Mouse (Mus musculus): ENCODE data around the gene Ceacam18. TPM values are rescaled to one million over a fixed set of nuclear protein-coding genes. Genes with fewer than 3 reads are reported as not detected.

The Ceacam18 gene
- not detected for total RNA-seq (2021)

DNA sequence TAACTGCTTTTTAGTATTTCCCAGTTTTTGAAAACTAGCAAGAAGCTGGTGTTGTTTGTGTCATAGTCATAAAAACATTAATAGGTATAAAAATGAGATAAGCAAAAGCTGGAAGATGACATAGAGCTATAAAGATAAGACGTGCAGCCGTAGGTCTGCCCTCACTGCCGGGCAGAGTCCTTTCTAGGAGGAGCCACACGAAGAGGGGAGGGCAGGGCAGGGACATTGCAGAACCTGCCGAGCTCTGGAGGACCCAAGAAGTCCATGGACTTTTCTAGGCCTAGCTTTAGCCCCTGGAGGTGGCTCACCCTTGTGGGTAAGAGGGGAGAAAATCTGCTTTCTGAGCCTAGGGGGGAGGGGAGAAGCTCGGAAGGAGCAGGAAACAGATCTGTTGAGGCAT, at the start of gene Ceacam18:
TSS of gene Ceacam18 (plus strand) at position 208 of the 400 bp plus-strand sequence.
- intact Hi-C loops (cut with DNase I): no loop called here
- DNase-seq: no peak

DNA sequence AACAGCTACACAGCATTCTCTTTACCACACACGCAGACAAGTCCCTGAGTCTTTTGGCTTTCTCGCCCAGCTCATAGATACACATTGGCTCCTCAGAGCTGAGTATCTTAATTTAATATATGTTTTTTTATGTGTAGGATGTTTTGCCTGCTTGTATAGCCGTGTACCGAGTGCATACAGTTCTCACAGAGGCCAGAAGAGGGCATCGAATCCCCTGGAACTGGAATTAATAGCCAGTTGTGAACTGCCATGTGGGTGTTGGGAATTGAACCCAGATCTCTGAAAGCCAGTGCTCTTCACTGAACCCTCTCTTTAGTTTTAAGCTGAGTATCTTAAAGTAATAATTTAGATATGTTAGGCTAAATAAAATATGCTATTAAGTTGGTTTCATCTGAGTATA, 49.7 kb upstream of the Ceacam18 start:
- intact Hi-C loops (cut with DNase I): loop anchor here (5.0 kb wide), 2 partner anchors 122 to 892 kb away; partner anchors contain the start of genes Vsig10l and Zfp975
- no peak for DNase-seq

DNA sequence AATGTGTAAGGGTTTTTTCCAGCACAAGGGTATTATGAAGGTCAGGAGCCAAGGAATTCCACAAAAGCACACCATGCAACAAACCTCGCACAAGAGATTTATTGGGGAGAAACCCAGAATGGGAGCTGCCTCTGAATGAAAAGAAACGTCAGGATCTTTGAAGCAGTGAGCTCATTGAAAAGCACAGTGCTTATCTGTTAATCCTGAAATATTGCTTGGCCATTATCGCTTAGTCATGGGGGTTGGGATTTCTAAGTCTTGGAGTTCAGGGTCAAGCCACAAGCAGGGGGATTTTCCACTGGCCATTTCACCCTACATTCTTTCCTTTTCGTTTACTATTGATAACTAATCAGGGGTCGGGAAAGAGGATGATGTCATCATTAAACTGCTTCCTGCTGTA, 32.6 kb upstream of the Ceacam18 start:
- DNase-seq: no peak

DNA sequence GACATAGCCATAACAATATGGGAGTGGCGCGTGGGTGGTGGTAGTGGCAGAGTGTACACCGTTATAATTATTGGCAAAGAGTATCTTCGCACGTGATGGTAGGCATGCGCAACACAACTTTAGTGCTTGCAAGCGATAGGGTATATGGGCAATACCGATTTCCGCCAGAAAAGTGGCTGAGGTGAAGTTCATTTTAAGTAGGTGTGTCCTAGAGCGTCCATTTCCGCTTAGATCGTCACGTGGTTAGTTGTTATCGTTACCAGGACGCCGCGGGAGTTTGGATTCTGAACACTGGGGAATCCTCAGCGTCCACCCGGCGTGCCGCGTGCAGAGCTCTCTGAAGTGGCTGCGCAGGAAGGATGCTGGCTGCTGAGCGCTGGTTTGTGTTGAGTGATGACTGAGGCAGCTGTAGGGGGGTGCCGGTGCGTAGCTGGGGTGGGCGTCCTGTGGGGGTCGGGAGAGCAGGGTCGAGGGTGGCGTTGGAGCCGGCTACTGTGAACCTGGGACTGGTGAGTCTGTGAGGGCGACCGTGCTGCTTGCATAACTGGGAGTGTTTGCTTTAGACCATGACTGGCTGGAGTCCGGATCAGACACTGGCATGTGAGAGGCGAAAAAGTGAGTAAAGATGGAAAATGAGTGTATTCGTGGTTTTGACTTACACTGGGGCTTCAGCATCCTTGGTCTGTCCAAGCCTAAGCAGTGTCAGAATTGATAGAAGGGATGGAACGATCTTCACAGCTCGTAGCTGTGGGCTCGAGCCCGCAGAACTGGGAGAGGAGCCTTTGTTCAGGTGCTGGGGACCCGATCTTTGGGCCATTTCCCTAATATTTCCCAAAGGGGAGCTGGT, 27.4 kb upstream of the Ceacam18 start, which contains the start of gene Zfp819:
TSS of gene Zfp819 (plus strand) at position 274 of the 847 bp plus-strand sequence.
- peak; percentile 50 to 63 for DNase-seq
- intact Hi-C loops (cut with DNase I): no loop called here

More for the DNA sequence above, 32.6 kb upstream of the Ceacam18 start:
- intact Hi-C loops (cut with DNase I): no loop called here

DNA sequence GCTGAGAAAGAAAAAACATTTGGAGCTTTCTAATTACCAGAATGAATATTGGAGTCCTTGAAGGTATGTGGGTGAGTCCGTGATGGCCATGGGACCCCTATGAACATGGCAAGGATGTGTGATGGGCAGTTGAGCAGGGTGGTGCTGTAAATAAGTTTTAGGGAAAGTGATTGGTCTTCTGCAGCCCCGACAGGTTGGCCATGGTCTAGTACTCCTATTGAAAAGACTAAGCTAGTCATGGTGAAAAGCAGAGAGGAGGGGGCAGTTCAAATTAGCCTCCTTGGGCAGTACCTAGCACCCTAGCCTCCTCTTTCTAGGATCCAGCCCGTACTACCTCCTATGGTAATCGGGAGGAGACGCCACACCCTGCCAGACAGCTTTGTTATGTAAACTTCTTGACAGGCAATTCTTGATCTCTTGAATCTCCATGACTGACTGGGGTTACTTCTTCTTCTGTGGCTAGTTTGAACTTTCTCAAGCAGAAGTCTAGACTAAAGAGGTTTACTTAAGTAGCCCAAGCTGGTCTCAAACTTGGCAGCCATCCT, 26.7 kb upstream of the Ceacam18 start:
- DNase-seq: no peak
- intact Hi-C loops (cut with DNase I): no loop called here

DNA sequence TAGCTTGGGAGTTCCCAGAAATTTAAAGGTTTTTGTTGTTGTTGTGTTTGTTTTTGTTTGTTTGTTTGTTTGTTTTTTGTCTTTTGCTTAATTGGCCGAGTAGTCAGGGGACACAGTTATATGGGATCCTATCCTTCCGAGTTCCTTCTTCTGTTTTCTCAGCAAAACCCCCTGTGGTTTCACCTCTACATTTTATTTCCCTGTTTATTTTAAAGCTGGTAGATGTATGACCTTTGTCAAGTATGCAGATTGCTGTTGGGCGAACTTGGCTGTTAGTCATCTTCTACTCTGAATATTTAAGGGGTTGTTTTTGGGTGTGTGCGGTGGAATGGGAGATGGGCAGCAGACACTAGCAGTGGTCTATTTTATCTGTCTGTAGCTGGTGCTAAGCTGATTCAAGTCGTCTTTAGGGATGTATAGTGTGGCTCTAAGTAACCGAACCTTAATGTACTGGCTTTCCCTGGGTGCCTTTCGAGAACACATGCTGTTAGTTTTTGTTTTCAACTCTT, 26.1 kb upstream of the Ceacam18 start:
- intact Hi-C loops (cut with DNase I): no loop called here
- no peak for DNase-seq

DNA sequence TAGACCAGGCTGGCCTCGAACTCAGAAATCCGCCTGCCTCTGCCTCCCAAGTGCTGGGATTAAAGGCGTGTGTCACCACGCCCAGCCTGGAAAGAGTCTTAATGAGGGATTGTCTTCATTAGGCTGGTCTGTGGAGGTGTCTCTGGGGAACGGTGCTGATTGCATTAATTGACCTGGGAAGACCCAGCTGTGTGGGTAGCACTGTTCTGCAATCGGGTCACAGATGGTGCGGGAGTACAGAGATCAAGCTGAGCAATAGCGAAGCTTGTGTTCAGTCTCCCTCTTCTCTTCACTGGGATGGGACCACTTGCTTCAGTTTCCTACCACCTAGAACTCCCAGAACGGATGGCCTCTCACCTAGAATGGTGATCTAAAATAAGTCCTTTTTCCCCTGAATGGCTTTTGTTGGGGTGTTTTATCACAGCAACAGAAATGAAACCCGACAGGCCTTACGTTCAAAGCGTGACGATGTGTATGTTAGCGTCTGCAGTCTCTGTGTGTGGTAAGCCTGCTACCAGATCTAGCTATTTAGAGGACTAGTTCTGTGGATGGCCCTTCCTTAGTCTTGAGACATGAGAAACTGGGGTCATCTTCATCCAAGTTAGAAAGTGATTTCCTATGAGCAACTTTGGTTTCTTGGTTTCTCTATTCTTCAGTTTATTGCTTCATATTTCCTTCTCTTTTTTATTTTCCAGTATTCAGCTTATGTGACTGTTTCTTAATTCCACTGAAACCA, 20.5 kb upstream of the Ceacam18 start:
- DNase-seq: no peak
- intact Hi-C loops (cut with DNase I): no loop called here

DNA sequence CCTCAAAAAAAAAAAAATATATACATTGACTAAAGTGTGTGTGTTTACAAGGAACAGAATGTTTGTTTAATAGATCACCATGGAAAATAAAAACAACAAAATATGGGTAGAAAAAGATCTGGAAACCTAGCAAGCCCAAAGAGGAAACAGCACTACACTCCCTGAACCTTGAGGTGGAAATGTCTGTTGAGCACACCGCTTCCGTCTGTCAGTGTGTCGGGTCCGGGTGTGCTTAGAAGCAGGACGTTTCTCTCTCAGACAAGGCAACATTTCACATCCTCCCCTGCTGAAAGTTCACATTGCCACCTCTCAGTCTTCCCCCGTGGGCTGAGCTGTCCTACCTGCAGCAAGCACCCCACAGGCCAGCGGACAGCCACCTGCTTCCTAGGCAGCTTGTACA, 11.6 kb upstream of the Ceacam18 start:
- DNase-seq: no peak
- intact Hi-C loops (cut with DNase I): no loop called here

DNA sequence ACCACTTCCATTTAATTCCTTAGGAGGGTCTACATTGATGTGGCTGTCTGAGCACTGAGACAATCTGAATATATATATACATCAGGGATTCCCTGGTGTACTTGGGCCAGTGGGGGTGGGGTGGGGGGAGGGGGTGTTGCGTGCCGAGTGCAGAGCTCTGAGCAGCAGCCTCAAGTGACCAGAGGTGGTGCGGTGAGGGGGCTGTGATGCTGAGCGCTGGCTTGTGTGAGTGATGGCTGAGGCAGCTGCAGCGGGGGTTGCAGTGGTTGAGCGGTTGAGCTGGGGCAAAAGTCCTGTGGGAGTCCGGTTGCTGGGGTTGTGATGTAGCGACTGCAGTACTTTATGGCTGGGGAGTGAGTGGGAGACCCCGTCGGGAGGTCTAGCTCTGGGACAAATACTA, 10.7 kb upstream of the Ceacam18 start:
- DNase-seq: no peak
- intact Hi-C loops (cut with DNase I): no loop called here

DNA sequence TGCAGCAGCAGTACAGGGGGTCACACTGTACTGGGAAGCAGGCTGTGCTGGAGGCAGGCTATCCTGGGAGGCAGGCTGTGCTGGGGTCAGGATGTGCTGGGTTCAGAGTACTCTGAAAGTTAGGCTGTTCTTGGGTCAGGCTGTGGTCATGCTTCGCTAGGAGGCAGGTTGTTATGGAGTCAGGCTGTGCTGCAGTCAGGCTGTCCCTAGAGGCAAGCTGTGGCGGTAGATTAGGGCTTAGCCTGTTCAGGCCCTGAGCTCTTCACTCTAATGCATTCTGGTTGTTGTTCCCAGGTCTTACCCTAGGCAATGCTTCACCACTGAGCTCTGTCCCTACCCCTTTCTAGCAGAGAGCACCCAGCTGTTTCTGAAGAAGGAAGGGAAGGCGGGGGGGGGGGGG, 9.4 kb upstream of the Ceacam18 start:
- intact Hi-C loops (cut with DNase I): no loop called here
- no peak for DNase-seq

DNA sequence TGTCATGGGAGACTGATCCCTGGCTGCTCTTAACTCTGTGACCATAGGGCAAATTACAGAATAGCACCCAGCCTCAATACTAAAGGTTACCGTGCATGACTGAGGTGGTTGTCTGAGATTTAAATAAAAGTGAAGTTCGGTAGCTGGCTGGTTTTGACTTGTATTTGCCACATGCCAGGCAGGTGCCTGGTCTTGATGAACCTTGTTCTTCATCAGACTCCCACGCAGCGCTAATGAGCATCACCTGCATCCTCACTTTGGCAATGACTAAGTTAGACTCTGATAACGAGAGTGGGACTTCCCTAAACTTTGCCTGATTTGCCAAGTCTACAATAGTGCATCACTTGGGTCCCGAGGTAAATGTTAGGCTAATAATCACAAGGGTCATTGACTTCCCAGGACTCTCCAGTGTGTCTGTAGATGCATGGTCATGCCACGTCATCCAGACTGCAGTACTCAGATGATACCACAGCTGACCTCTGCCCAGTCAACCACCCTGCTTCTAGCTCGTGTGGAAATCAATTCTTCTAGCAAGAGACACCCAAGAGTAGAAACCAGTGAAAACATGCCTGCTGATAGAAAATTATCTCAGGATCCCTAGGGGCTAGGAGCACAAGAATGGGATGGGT, 8.6 kb upstream of the Ceacam18 start:
- DNase-seq: no peak
- intact Hi-C loops (cut with DNase I): no loop called here

DNA sequence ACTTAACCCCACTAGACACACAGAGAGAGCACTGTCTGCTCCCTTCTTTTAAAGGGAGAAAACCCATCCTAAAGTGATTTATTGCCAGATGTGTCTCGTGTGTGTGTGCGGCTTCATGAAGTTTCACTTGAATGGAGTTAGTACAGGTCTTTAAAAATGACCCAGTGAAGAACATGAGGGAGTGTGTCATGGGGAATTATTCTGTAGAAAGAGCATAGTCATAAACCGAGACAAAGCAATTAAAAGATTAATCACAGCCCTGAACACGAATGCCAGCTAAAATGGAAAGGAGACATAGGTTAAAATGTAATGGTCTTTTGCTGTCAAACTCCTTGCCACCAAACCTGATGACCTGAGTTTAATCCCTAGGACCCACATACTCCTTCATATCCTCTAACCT, 567 bp upstream of the Ceacam18 start:
- DNase-seq: no peak
- intact Hi-C loops (cut with DNase I): no loop called here

DNA sequence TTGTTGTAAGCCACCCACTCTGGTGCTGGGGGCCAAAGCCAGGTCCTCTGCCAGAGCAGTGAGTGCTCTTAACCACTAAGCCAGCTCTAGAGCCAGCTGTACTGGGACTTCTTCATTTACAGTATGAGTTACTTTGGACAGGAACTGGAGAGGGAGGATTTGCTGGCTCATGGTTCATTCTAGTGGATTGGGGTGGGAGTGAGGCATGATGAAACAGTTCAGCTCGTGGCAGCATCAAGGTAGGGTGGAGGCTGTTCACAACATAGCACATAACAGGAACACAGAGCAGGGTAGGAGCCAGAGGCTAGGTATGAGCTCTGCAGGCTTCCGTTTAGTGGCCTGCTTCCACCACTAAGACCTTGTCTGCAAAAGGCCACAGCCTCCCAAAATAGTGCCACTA, 1.7 kb downstream of the Ceacam18 start:
- no peak for DNase-seq
- intact Hi-C loops (cut with DNase I): no loop called here

DNA sequence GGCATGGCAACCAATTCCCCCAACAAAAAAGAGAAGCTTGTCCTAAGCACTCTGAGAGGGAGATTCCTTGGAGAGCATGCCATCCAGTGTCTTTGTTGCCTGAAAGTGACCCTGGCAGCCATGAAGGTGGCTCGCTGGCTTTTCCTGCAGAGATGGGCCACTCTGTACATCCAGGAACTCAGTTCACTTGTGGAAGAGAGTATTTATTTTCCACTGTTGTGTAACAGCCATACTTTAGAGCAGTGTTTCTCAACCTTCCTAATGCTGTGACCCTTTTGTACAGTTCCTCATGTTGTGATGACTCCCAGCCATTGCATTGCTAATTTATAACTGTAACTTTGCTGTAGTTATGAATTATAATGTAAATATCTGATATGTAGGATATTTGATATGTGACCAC, 2.6 kb downstream of the Ceacam18 start:
- intact Hi-C loops (cut with DNase I): no loop called here

DNA sequence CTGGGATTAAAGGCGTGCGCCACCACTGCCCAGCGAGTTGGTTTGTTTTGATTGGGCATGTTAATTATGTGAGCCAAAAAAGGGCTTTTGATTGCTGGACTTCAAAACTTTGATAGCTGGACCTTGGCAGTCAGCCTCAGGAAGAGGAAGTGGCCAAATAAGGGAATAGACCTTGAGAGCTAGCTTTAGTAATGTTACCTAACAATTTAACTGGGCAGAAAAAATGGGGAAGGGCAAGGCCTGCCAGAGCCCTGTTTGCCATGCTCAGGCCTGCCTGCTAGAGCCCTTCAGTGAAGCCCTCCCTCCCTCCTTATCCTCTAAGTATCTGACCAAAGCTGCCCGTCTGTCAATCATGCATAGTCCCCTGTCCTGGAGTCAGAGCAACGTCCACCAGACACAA, 8.1 kb downstream of the Ceacam18 start:
- intact Hi-C loops (cut with DNase I): no loop called here
- peak in 1 of 2 experiments; percentile 1 for DNase-seq

More for the DNA sequence above, 2.6 kb downstream of the Ceacam18 start:
- no peak for DNase-seq

DNA sequence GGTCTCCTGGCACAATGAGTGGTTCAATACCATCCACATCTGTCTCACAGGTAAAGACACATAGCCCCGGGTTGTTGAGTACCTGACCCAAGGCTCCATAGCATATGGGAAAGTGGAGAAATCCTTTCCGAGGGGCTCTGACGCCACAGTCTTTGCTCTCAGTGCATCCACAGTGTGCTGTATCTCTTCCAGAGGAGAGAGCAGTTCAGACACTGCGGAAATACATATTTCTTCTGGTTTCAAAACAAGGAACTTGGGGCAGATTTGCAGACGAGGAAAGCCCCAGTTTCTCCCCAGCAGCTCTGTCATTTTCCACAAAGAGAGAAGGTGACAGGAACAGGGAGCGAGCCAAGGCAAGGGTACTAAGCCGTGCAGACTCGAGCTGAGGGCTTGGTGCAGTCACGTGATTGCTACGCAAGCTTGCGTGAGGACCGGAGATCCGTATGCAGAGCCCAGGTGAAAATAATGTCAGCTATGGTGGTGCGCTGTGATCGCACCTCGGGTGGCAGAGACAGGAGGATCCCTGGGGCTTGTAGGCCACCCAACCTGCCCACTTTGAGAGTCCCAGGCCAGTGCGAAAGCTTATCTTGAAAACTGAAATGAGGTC, 8.6 kb downstream of the Ceacam18 start:
- intact Hi-C loops (cut with DNase I): no loop called here
- no peak for DNase-seq

DNA sequence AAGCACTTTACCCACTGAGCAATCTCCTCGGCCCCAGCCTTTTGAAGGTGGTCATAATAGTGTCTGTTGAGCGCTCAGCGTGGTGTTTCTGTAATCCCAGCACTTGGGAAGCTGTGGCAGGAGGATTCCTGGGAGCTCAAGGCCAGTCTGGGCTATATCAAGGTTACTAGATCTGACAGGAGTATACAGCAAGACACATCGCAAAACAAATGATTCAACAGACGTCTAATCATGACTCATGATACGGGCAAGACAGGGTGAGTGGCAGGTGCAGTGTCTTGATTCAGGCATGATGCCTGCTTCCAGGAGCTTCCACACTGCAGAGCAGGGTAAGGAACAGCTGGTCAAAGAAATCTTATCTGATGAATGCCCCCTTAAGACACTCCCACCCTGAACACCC, 18.2 kb downstream of the Ceacam18 start:
- no peak for DNase-seq
- intact Hi-C loops (cut with DNase I): no loop called here

DNA sequence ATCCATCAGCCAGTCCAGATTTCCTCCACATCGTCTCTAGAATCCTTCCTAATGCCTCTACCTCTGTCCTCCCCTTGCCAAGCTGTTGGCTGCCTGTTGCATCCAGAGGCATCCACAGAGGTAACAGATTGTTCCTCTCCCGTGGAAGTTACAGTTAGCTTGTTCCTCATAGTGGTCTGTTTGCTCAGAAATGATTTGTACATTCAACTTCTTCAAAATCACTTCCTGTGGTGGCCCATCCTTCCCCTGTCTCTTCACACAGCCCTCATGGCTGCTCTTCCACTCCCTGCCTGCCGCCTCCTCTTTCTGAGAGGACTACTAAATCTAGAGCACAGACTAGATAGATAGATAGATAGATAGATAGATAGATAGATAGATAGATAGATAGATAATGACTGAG, 20.0 kb downstream of the Ceacam18 start:
- intact Hi-C loops (cut with DNase I): no loop called here
- no peak for DNase-seq

DNA sequence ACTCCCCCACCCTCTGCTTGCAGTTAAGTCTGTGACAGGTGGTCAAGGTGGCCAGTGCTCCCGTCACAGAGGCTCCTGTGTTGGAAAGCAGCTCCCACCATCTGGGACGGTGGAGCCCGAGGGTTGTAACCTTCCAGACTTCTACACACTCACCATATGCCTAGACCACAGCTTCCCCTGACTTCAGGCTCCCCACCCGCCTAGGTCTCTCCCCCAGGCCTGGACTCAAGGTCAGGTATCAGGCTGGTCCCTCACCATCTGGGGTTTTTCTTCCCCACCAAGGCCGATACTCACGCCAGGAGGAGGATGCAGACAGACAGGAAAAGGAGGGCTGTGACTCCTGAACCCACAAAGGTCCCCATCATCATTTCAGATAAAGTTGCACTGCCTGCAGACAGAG, 21.7 kb downstream of the Ceacam18 start:
- intact Hi-C loops (cut with DNase I): no loop called here
- DNase-seq: no peak

DNA sequence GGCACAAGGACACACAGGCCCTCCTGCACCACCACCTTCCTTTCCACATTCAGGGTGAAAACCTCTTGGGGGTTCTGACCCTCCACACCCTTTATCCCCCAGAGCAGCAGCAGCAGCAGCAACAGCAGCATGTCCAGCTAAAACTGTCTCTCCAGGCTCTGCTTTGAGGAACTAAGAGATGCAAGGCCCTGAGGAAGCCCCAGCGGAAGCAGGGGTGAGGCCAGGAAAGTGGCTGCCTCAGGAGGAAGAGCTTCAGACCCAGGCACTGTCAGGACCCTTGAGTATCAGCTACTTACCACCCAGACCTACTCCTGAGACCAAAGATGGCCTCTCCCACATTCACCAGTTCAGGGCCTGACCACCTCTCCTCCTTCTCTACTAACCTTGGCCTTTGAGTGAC, 25.5 kb downstream of the Ceacam18 start, which contains the start of gene Siglece:
TSS of gene Siglece (minus strand) at position 160 of the 400 bp plus-strand sequence.
- intact Hi-C loops (cut with DNase I): no loop called here
- DNase-seq: no peak

All from heart, postnatal 10 days (tissue).